Mouse (Mus musculus) heart, adult 2 months (tissue): ENCODE data around the gene Stxbp1. TPM values are rescaled to one million over a fixed set of nuclear protein-coding genes. Genes with fewer than 3 reads are reported as not detected.

Experiments
- DNase-seq, 2 experiments: peaks; one replicate each; pipeline ENCODE4 v3.0.0; 2021
- H3K27ac ChIP-seq: fragments of 200-600 bp; 2 replicates; pipeline ENCODE4 v1.8.1; 2022
- H3K27me3 ChIP-seq: fragments of 200-500 bp; 2 replicates; pipeline ENCODE4 v1.6.1; 2012; ENCODE audit warnings: mild to moderate bottlenecking, low read length, inconsistent platforms, mixed read lengths; ENCODE audit not compliant: control insufficient read depth, insufficient read depth
- H3K36me3 ChIP-seq: fragments of 200-500 bp; 2 replicates; pipeline ENCODE4 v1.6.1; 2012; ENCODE audit warnings: low read length, inconsistent platforms; ENCODE audit not compliant: control insufficient read depth, insufficient read depth
- H3K4me1 ChIP-seq: fragments of 200-500 bp; 2 replicates; pipeline ENCODE4 v1.6.1; 2011; ENCODE audit warnings: low read length; ENCODE audit not compliant: control insufficient read depth, insufficient read depth
- H3K4me3 ChIP-seq: fragments of 200-600 bp; 2 replicates; pipeline ENCODE4 v1.8.1; 2022
- H3K79me2 ChIP-seq: fragments of 200-500 bp; replicated peaks from 2 replicates; pipeline ENCODE4 v1.6.1; 2012; ENCODE audit warnings: mild to moderate bottlenecking, inconsistent platforms, low read length, moderate library complexity, mixed read lengths; ENCODE audit not compliant: control insufficient read depth, insufficient read depth
- H3K9ac ChIP-seq: fragments of 200-500 bp; 2 replicates; pipeline ENCODE4 v1.6.1; 2012; ENCODE audit warnings: low read depth, mild to moderate bottlenecking, control low read depth, inconsistent platforms, low read length, mixed read lengths
- CTCF ChIP-seq: fragments of 200-600 bp; IDR thresholded peaks from 2 replicates; pipeline ENCODE4 v1.8.1; 2022; ENCODE audit warnings: antibody characterized with exemption, mild to moderate bottlenecking, moderate library complexity
- EP300 ChIP-seq: fragments of 200-500 bp; IDR thresholded peaks from 2 replicates; pipeline ENCODE4 v1.6.1; 2011; ENCODE audit warnings: low read depth, low read length, control low read depth; ENCODE audit not compliant: insufficient read depth
- POLR2A ChIP-seq: fragments of 200-500 bp; IDR thresholded peaks from 2 replicates; pipeline ENCODE4 v1.6.1; 2011; ENCODE audit warnings: mild to moderate bottlenecking, low read depth, low read length, control low read depth; ENCODE audit not compliant: insufficient read depth
- WGBS: fragments of 180-500 bp; shearing (Covaris S2); methylation state at CpG from one replicate; pipeline ENCODE4 v1.1.7; 2018; 5-methylcytosine and 5-hydroxymethylcytosine counted together
- intact Hi-C: fragments of 180-260 bp; cut with DNase I; formaldehyde crosslinking; loops from one replicate; pipeline ENCODE4 v1.15.1; 2025
- polyA plus RNA-seq: library from polyadenylated mRNA; depleted of rRNA; stranded (reverse); fragments of >200 nt; gene quantifications from 2 replicates; pipeline ENCODE4 v1.2.3, GENCODE M21; 2012
- total RNA-seq, 2 experiments: library from RNA; stranded (reverse); gene quantifications; 2 replicates each; pipeline ENCODE4 v1.2.3; 2021

Gene Stxbp1
- total and polyA plus RNA-seq, 3 experiments, result 9.8 to 14.4 (median 11.4) TPM

DNA sequence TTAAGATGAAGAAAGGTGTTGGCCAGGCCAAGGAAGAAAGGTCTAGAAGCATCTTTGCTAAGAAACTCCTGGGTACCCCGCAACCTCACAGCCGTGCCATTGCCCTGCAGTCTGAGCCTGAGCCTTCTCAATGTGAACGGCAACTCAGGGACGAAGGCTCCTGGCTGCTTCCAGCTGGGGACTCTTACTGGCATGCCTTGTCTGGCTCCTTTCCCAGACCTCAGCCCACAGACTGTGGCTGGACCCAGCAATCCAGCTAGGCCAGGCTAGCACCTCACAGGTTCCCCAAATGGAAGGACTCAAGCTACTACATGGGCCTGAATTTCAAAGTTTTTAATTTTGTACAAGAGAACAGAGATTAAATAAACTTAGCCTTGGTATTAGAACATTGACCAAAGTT lies 85.2 kb downstream of the Stxbp1 start:
- TF ChIP-seq POLR2A (no peak), CTCF (no peak), EP300 (no peak)
- intact Hi-C loops, result no loop called here
- Histone ChIP-seq H3K4me1 (no peaks in the 10 kb centered on the region; the same call in 1 of the 2 replicates), H3K27ac (no peak overlapping the region), H3K79me2 (no peaks in the 10 kb centered on the region), H3K9ac (no peak overlapping the region), H3K36me3 (no peaks in the 10 kb centered on the region), H3K27me3 (no peaks in the 10 kb centered on the region), H3K4me3 (no peak overlapping the region)
- DNase-seq, result no peak
- 75% methylated on average over 4 of the region's 4 CpGs for WGBS

DNA sequence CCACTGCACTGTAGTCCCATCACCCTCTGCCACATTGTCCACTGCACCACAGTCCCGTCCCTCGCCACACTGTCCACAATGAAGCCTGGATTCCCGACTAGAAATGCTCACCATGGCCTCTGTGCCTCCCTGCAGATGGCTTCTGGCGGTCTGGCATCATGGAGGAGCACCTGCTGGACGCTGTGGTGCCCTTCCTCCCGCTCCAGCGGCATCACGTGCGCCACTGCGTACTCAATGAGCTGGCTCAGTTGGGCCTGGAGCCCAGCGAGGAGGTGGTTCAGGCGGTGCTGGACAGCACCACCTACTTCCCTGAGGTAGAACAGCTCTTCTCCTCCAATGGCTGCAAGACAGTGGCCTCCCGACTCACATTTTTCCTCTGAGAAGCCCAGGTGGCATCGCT lies 85.7 kb downstream of the Stxbp1 start:
- TF ChIP-seq CTCF, result no peak
- no peak for TF ChIP-seq POLR2A
- no peak for TF ChIP-seq EP300
- peaks cover 1% of the 10 kb centered on the region; the same call in 1 of the 2 replicates for H3K4me1 ChIP-seq
- H3K36me3 ChIP-seq, result no peaks in the 10 kb centered on the region
- no peak for DNase-seq
- intact Hi-C loops, result no loop called here
- H3K27me3 ChIP-seq, result no peaks in the 10 kb centered on the region
- no peak overlapping the region for H3K27ac ChIP-seq
- 90% methylated on average over 14 of the region's 14 CpGs for WGBS
- H3K4me3 ChIP-seq, result no peak overlapping the region
- H3K79me2 ChIP-seq, result no peaks in the 10 kb centered on the region
- no peak overlapping the region for H3K9ac ChIP-seq

DNA sequence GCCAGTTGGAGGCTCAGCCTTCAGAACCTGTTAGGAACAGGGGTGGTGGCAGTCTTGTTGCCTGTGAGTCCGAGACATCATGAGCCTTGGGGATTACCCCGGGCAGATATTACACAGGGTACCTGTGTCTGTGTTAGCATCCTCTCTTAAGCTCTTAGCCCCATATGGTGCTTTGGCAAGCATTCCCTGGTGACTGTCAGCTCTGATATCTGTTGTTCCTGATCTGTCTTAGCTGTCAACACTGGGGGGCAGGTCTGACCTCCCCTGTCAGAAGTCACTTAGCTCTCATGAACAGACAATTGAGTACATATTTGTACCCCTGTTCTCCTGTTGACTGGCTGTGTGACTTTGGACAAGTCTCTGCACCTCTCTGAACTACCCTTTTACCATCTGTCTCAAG lies 88.0 kb downstream of the Stxbp1 start:
- TF ChIP-seq CTCF (no peak), EP300 (no peak), POLR2A (no peak)
- no peak for DNase-seq
- H3K9ac ChIP-seq, result no peak overlapping the region
- WGBS, result 76% methylated on average over 2 of the region's 2 CpGs
- H3K4me3 ChIP-seq, result no peak overlapping the region
- no peaks in the 10 kb centered on the region for H3K27me3 ChIP-seq
- no peaks in the 10 kb centered on the region for H3K79me2 ChIP-seq
- peaks cover 1% of the 10 kb centered on the region; the same call in 1 of the 2 replicates for H3K4me1 ChIP-seq
- H3K27ac ChIP-seq, result no peak overlapping the region
- intact Hi-C loops, result loop anchor here (5.0 kb wide), 1 partner anchor 187 kb away; the partner anchor contains the start of genes Dpm2 and Pip5kl1
- no peaks in the 10 kb centered on the region for H3K36me3 ChIP-seq

DNA sequence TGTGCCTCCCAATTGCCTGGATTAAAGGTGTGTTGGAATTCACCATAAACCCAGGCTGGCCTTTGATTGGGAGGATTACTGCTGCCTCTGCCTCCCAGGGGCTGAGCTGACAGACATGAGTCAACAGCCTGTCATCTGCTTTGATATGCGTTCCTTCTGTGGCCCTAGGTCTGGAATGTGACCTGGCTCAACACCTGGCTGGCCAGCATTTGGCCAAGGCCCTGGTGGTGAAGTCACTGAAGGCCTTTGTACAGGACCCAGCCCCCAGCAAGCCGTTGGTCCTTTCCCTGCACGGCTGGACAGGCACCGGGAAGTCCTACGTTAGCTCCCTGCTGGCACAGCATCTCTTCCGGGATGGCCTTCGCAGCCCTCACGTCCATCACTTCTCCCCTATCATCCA lies 88.5 kb downstream of the Stxbp1 start:
- Histone ChIP-seq H3K27ac (no peak overlapping the region), H3K79me2 (no peaks in the 10 kb centered on the region), H3K27me3 (no peaks in the 10 kb centered on the region), H3K4me1 (peaks cover 1% of the 10 kb centered on the region; the same call in 1 of the 2 replicates), H3K9ac (no peak overlapping the region), H3K36me3 (no peaks in the 10 kb centered on the region), H3K4me3 (no peak overlapping the region)
- intact Hi-C loops, result loop anchor here (5.0 kb wide), 1 partner anchor 186 kb away; the partner anchor contains the start of genes Dpm2 and Pip5kl1
- no peak for DNase-seq
- TF ChIP-seq EP300, result no peak
- TF ChIP-seq CTCF, result no peak
- TF ChIP-seq POLR2A, result no peak
- 78% methylated on average over 8 of the region's 8 CpGs for WGBS

DNA sequence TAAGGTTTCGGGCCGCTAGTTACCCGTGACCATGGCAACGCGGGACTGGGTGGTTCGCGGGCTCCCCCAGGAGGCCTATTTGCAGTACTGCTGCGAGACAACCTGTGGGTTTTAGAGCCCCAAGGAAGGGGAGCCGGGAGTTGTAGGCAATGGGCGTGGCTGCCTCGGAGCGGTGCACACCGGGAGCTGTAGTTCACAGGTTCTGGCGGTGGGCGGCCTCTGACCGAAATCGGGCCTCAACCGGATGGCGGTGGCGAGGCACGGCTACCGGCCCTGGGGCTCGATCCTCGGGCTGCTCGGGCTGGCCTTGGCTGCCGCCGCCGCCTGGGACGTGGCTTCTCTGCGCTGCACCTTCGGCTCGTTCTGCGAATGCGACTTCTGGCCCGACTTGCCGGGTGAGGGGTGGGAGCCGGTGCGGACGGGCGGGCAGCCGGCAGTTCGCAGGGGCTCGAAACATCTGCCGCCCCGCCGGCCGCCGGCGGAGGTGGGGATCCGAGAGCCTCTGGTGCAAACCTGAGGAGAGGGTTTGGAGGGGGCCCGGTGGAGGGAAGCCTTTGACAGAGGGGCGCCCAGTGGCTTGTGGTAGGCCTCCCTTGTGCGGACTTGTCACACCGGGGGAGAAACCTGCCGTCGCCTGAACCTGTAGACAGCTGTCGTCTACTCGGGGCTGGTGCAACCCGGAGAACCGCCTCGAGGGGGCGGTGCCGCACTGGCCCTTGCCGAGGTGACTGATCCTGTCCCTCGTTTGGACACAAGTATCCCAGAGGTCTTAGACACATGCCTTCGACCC lies 89.8 kb downstream of the Stxbp1 start, which contains the start of gene Tor2a:
Gene Tor2a, plus strand, starts transcription at position 179 of the 790 bp plus-strand sequence.
- under 1% methylated on average over 65 of the region's 66 CpGs for WGBS
- H3K27me3 ChIP-seq, result no peaks in the 10 kb centered on the region
- peaks cover 1% of the 10 kb centered on the region; the same call in 1 of the 2 replicates for H3K4me1 ChIP-seq
- peak within 1 kb of the TSS; percentile 64 for H3K4me3 ChIP-seq
- H3K27ac ChIP-seq, result peak within 1 kb of the TSS; percentile 87
- H3K79me2 ChIP-seq, result no peaks in the 10 kb centered on the region
- TF ChIP-seq EP300 (peak; percentile 86), CTCF (peak; percentile 90), POLR2A (peak; percentile 47; the same call in 1 of the 2 replicates)
- DNase-seq, result peak; percentile 96 to 97
- no peaks in the 10 kb centered on the region for H3K36me3 ChIP-seq
- peak within 1 kb of the TSS; percentile 99 for H3K9ac ChIP-seq
- intact Hi-C loops, result loop anchor here (1.0 to 5.0 kb wide), 2 partner anchors 44 to 185 kb away; partner anchors contain the start of genes Cdk9, Dpm2 and Pip5kl1

DNA sequence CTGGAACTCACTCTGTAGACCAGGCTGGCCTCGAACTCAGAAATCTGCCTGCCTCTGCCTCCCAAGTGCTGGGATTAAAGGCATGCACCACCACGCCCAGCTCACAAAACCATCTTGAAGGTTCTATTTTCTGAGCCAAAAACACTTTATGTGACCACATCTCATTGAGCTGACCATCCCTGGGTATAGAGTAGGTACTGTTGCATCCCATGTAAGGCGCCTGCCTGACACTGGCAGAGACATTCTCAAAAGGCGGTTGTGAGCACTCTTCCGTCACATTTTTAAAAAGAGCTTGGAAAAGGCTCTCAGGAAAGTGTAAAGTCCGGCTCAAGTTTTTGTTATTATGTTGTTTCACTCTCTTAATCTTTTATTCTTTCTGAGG lies 90.4 kb downstream of the Stxbp1 start:
- WGBS, result 34% methylated on average over 6 of the region's 6 CpGs
- H3K36me3 ChIP-seq, result no peaks in the 10 kb centered on the region
- H3K4me3 ChIP-seq, result no peak overlapping the region

More for the DNA sequence above, 90.4 kb downstream of the Stxbp1 start:
- H3K27me3 ChIP-seq, result no peaks in the 10 kb centered on the region
- no peaks in the 10 kb centered on the region for H3K79me2 ChIP-seq
- H3K9ac ChIP-seq, result no peak overlapping the region
- peaks cover 1% of the 10 kb centered on the region; the same call in 1 of the 2 replicates for H3K4me1 ChIP-seq
- TF ChIP-seq CTCF (no peak), EP300 (no peak), POLR2A (no peak)
- no peak overlapping the region for H3K27ac ChIP-seq
- DNase-seq, result no peak
- intact Hi-C loops, result loop anchor here (1.0 to 5.0 kb wide), 2 partner anchors 43 to 184 kb away; partner anchors contain the start of genes Cdk9, Dpm2 and Pip5kl1
